Mouse (Mus musculus) induced T-regulatory cell, adult 2 months (primary cell): Measurements from ENCODE around the gene Ldlrap1.

ENCODE experiments used
- DNase-seq: peaks from one replicate; pipeline ENCODE4 v3.0.0-alpha.2; 2012; ENCODE audit warnings: low read depth

Gene Ldlrap1

DNA sequence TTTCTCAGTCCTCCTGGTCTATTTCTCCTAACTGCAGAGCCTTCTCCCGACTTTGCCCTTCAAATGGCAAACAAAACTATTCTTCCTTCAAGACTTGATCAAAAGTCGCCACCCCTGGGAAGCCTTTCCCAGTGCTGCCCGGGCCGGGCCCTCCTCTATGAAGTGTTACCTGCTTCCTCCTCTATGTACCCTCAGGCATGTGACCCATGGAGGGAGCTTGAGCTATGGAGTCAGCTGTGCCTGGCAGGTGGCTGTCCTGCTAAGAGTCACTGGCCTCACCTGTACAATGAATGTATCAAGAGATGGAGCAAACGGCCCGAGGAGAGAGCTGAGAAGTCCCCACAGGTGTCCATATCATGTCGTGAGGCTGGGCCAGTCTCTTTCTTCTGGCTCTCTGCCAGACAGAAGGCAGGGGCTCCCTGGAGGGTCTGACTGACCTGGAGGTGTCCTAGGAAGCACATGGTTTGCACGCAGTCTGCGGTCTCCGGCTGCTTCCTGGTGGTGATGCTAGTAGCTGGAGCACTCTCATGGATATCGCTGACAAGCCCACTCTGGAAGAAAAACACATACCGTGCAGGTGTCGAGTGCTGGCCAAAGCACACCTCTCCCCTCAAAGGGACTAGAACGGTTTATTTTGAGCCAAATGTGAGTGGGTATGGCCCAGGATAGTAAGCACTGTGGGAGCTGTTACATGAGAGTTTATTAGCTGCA lies 7.6 kb upstream of the Ldlrap1 start:
- DNase-seq: no peak

DNA sequence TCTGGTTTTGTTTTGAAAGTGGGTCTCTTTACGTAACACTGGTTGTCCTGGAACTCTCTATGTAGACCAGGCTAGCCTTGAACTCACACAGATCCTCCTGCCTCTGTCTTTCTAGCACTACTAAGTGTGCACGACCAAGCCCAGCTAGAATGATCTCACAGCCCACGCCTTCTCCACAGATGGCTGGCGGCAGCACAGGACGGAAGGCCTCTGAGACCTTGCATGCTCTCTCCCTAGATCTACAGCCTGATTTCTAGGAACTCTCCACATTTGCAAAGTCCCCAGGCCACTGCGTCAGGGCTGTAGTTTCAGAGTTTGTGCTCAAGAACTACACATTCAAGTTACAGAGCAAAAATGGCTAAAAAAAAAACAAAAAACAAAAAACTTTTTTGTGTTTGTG lies 6.3 kb upstream of the Ldlrap1 start:
- peak; percentile 39 for DNase-seq

- DNase-seq: peak; percentile 52
Measured at GRCm38 (mm10) chr4:134772805-134773674, 5.2 kb upstream of the Ldlrap1 start.

DNA sequence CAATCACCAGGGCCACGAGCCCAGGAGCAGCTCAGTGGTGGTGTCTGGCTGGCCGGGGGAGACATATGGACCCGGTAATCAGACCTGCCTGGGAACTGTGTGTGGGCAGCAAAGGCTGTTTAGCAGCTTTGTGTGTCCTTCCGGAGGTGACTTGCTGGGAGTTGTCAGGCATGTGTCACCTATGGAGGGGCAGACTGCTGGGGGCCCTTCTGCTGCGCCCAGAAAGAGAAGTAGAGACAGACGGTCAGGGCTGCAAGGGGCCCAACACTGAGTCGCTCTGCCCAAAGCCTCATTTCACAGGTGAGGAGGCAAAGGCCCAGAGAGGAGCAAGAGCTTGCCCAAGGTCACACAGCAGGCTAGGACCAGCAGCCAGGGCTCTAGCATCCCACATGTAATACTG lies 2.1 kb upstream of the Ldlrap1 start:
- no peak for DNase-seq

- DNase-seq: no peak
Measured at GRCm38 (mm10) chr4:134769081-134769811, 1.4 kb upstream of the Ldlrap1 start.

- no peak for DNase-seq
Measured at GRCm38 (mm10) chr4:134768226-134768888, 533 bp upstream of the Ldlrap1 start.

DNA sequence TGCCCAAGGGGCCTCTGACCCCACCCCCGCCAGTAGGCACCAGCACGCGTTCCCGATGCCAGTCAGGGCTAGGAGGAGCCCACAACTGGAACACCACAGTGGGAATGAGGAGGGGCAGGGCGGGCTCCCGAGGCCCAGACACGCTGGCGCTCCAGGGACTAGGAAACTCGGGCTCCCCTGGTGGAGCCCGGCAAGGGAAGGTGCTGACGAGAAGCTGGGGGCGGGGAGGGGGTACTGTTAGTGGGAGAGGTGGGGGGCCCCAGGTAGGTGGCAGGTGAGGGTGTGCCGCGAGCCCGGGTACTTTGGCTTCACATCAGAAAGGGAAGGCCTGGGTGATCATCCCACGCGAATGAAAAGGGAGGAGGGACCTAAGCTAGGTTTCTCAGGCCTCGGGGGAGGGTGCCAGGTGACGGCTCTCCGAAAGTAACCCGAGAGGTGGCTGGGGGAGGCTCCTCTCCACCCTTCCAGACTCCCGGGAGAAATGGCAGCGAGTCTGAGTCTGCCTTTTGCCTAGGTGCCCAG lies 859 bp downstream of the Ldlrap1 start:
- peak; percentile 65 for DNase-seq

DNA sequence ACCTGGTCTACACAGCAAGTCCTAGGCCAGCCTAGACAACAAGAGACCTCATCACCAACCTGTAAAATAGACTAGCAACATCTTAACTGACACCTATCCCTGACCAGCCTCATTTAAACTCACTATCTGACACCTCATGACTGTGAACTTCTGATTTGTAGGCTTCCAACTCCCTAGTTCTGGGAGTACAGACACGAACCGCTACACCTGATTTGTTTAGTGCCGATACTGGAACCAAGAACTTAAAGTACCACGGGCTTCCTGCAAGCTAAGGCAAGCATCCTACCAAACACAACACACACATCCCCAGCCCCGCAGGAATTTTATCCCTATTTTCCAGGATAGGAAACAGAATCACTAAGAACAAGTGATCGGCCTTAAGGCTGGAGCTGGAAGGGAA lies 1.5 kb downstream of the Ldlrap1 start:
- no peak for DNase-seq

GRCm38 (mm10) chr4:134764333-134764732 lies 3.5 kb downstream of the Ldlrap1 start:
- no peak for DNase-seq

- DNase-seq: no peak
Measured at GRCm38 (mm10) chr4:134762360-134762759, 5.5 kb downstream of the Ldlrap1 start.

GRCm38 (mm10) chr4:134760793-134761201 lies 7.0 kb downstream of the Ldlrap1 start:
- DNase-seq: no peak

GRCm38 (mm10) chr4:134760281-134760680 lies 7.5 kb downstream of the Ldlrap1 start:
- no peak for DNase-seq

DNA sequence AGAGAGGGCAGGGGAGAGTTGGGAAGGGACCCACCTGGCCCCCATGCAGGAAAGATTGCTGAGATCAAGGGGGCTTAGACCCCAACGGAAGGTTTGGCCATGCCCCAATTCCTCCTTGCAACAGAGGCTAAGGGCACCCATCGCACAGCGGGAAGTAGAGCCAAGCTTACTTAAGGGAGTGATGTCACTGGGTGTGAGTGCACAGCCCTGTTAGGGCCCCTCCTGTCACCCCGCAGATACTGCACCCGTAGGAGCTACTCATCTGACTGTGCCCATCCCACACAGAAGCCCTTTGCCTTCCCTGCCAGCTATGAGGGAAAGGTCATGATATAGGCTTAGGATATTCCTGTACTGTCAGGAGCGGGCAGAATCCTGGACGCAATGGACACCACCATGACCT lies 8.3 kb downstream of the Ldlrap1 start:
- DNase-seq: no peak

- DNase-seq: no peak
Measured at GRCm38 (mm10) chr4:134758922-134759321, 8.9 kb downstream of the Ldlrap1 start.

DNA sequence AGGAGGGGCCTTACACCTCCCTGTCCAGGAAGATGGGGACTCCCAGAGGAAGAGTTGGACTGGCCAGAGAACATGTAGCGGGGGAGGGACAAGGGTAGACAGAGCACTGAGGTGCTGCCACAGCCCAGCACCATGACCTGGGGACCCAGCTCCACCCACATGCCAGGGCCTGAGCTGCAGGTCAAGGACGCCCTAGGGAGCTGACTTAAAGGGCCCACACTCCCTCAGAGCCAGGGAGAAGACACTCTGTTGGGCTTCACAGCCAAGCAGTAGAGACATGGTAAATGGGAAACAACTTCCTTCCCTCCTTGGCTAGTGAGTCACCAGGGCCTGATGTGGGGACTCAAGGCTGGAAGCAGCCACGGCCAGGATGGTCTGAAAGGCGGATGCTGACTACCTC lies 9.5 kb downstream of the Ldlrap1 start:
- DNase-seq: no peak

DNA sequence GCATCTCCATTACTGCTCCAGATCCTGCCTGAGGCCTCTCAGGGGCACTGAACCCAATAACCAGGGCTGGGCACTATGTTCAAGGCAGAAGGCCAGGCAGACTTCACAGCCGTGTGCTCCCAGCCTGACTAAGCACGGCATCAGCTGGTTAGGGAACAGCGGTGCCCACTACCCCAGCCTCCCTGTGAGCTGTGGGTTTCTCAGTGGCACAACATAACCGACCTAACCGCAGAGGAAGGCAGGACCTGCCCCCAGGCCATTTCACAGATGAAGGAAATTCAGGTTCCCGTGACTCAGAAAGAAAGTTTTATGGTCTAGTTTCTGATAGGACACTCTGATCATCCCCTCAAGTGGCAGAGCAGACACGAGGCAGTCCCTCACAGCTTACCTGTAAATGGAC lies 10.9 kb downstream of the Ldlrap1 start:
- DNase-seq: peak; percentile 59

DNA sequence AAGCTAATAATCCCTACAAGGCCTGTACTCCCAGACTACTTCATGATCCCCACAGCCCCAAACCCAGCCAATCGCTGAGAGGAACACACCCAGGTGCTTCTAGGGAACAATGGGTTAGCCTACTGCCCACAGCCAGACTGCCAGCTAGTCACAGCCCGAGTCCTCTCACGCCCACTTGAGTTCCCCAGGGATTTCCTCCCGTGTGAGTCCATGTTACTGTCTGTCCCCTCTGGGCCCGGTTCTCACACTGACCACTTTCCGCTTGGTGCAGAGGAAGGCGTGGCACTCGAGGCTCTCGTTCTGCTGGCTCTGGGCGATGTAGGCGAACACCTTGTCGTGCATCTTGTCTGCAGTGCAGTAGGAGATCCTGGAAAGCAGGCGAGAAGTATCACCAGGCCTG lies 12.9 kb downstream of the Ldlrap1 start:
- no peak for DNase-seq

GRCm38 (mm10) chr4:134754371-134754770 lies 13.5 kb downstream of the Ldlrap1 start:
- DNase-seq: no peak

DNA sequence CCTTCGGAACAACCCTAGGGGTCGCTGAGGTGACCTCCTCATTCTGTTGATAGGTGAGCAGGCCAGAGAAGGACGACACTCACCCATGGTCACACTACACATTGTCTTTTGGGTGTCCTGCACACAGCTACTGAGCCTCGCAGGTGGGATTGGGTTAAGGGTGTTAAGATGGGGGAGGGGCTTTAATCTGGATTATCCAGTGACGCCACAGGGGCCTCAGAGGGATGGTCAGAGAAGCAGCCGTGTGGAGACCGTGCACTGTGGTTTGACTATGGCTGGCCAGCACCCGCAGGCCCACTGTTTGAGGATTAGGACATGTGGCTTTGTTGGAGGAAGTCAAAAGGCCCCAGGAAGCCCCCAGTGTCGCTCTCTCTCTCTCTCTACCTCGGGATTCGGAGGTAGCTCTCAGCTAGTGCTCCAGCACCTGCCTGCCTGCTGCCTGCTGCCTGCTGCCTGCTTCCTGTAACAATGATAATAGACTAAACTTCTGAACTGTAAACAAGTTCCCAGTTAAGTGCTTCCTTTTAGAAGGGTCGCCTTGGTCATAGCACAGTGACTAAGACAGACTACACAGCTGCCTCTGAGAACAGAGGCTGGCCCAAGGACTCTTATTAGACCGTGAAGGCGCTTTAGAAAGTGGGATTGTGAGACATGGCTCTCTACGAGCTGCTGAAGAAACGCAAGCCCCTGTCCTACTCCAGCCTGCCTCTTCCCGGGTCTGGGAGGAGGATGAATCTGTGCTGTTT lies 14.1 kb downstream of the Ldlrap1 start:
- DNase-seq: no peak

- no peak for DNase-seq
Measured at GRCm38 (mm10) chr4:134752911-134753426, 14.9 kb downstream of the Ldlrap1 start.
